Mouse (Mus musculus): Measurements from ENCODE around the gene Efcab7.

Efcab7 gene

DNA sequence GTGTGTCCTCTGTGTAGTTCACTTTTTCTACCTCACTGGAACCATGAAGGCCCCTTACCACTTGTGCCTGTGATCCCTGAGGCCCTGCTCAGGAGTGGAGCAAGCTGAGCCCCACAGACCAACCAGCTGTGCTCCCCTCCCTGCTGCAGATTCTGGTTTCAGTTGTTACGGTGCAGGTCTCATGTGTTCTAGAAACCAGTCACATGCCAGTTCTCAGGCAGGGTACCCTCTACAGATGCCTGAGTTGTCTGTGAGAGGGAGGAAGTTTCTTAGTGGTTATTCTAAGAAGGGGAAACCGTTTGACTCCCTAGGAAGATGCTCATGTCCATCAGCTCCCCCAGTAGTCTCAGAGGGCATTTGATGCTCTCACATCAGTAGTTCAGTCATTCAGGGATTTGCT lies 115.6 kb downstream of the Efcab7 start:
- no peak for DNase-seq (ENCODE audit: low spot score)

DNA sequence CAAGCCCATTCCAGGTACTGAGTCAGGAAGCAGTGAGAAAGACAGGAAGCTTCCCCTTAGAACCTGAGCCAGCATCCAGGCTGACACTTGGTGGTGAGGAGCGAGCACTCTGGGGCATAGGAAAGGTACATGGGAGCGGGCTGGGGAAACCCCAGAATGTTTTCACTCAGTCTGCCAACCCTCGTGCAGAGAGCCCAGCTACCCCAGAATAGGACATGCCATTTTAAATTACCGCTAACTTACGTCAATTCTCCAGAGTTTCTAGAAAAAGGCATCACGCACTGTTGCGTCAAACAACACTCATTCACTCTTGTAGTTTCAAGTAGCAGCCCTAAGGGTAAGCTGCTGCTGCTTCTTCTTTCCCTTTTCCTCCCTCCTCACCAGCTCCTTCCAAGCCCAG lies 116.0 kb downstream of the Efcab7 start:
- DNase-seq (ENCODE audit: low spot score): no peak

DNA sequence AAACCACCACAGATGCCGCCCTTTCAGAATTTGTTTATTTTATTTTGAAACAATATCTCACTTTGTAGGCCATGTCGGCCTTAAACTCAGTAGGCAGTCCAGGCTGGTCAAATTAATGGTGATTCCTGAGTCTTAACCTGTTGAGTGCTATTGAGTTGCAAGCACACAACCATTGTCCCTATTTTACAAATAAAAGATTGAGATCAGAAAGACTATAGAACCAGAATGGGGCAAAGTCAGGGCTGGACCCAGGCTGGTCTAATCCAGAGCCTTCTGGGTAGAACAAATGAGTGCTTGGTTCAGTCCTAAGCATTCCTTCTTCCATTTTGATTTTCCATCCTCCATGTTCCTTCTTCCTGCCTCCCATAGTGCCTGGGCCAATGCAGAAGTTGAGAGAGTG lies 117.5 kb downstream of the Efcab7 start:
- DNase-seq (ENCODE audit: low spot score): no peak

DNA sequence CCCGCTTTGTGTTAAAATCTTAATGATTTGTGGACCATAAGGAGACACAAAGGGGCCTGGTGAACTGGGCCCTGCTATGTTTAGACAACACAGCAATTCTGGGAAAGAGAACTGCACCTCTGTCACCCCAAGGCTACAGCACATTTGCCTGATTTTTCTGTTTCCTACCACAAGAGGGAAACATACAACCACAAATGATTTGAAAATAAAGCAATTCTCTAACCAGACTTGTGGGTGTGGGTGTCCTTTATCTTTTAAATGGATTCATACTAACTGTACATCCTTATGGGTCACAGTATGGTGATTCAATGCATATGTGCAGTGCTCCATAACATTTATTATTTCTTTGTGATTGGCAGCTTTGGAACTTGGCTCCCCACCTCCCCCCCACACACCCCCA lies 118.2 kb downstream of the Efcab7 start:
- no peak for DNase-seq (ENCODE audit: low spot score)

DNA sequence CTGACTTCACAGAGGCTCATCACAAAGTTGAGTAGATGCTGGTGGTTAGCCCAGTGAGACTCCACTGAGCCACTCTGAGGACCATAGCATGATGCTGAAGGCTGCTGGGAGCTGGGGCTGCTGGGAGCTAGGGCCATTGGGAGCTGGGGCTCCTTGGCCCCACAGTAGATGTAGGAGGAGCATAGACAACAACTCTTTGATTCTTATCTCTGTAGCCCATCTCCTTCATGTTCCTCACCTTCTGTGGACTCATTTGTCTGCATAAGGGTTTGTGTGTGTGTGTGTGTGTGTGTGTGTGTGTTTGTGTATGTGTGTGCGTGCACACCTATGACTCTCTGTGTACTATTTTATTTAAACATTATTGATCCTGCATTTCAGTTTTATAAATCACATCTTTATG lies 118.9 kb downstream of the Efcab7 start:
- no peak for DNase-seq (ENCODE audit: low spot score)

DNA sequence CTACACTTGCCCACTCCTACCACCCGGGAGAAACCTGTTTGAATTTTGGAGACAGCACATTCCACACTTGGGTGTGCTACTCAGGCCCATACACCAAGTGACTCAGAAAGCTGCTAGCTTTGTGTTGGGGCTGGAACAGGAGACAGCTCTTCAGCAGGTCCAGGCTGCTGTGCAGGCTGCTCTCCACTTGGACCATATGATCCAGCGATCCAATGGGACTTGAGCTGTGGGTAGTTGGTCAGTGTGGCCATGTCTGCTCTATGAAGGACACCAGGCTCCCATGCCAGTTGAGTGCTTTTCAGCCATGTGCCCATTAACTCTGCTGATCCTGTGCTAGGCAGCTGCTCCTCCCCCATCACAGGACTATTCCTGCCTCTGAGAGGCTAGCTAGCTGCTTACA lies 124.9 kb downstream of the Efcab7 start:
- DNase-seq (ENCODE audit: low spot score): no peak

DNA sequence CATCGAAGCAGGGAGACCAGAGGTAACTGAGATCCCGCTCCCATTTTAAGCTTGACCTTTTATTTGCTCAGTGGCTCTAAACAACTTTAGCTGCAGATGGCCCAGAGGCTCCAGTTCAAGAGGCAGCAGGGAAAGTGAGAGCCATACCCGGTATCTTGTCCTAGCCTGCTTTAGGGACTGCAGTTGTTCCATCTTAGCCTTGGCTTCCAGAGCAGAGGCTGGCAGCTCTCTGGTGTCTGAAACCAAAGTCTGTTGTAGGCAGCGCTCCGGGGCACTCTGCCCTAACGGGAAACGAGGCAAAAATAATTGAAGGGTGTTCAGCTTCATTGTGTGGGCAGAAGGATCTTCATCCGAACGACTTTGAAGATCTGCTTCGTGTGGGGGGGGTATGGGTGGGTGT lies 126.4 kb downstream of the Efcab7 start:
- DNase-seq (ENCODE audit: low spot score): no peak

DNA sequence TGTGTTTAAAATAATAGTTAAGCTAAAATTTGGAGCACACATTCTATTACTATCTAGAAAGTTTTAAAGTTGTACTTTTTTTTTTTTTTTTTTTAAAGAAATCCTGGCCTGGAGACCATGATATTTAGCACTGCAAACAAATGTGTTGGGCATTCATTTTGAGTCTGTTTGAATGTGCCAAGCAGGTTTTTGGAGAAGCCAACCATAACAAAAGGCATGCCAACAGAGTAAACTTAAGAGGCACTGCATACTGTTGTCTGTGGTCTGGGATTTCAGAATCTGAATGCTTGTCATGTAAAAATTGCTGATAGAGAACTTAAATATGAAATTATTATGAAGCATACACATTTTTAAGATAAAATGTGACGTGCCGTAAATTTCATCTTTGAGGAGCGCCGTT lies 128.2 kb downstream of the Efcab7 start:
- DNase-seq (ENCODE audit: low spot score): no peak

DNA sequence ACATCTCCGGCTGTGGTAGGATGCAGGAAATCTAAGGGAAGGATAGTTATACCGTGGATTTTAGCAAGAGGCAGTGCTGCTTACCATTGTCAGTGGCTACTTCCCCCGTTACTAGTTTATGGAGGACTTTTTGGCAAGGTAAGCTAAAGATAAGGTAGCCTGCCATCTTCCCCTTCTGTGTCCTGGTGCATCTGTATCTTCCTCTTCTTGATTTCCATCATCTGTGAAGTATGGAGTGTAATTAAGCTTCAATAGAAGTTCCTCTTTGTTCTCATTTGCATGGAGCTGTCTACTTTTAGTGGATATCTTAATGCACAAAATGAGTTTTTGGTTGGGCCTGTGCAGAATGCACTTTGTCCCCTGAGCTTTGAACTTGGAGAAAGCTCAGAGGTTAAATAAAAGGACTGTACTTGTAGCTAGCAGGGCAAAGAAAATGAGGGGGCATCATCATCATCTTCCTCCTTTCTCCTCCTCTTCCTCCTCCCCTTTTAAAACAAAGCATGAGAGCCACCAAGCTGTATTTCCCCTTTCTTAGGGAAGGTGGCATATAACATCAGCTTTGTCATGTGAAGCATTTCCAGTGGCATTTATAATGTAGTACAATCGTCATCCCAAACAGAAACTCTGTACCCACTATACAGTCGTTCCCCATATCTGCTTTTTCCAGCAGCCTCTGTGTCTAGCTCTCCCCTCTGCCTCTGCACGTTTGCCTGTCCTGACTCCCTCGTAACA lies 129.3 kb downstream of the Efcab7 start:
- DNase-seq (ENCODE audit: low spot score): no peak

DNA sequence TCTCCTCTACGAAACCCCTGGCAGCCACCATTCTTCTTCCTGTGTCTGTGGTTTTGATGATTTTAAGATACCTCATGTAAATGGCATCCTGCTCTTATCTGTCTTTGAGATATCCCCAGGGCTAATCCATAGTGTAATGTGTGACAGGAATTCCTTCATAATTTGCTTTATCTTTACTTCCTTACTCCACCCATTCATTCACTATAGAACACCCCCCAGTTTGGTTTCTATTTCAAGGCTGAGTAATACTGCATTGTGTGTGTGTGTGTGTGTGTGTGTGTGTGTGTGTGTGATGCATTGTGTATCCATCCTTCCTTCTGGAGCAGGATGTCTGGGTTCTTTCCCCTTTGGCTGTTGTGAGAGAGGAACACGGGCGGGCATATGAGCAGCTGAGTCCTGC lies 130.3 kb downstream of the Efcab7 start:
- no peak for DNase-seq (ENCODE audit: low spot score)
